Mouse (Mus musculus): ENCODE data around the gene Zcchc4.

Zcchc4 gene

DNA sequence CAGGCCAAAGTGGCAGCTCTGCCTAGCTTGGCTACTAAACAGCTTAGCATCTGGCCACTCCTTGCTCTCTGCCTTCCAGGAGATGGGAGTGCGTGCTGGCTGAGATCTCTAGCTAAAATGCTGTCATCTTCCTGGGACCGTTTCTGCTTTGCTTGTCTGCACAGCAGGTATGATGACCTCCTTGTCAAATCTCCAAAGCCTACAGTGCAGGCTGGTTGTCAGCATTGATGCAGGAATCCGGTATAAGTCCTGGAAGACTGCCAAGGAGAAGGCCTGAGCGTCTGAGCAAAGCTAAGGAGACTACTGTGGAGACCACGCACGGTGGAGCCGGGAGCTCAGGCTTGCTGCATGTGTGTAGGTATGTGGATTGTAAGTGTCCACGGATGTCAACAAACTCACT is at the start of gene Zcchc4:
Gene Zcchc4, plus strand, starts transcription at position 173 of the 400 bp plus-strand sequence.
- DNase-seq (ENCODE audit: low read depth) = no peak

GRCm38 (mm10) chr5:52727747-52728146 is 47.5 kb upstream of the Zcchc4 start:
- no peak for DNase-seq (ENCODE audit: low read depth)

GRCm38 (mm10) chr5:52732811-52733210 is 42.4 kb upstream of the Zcchc4 start:
- no peak for DNase-seq (ENCODE audit: low read depth)

DNA sequence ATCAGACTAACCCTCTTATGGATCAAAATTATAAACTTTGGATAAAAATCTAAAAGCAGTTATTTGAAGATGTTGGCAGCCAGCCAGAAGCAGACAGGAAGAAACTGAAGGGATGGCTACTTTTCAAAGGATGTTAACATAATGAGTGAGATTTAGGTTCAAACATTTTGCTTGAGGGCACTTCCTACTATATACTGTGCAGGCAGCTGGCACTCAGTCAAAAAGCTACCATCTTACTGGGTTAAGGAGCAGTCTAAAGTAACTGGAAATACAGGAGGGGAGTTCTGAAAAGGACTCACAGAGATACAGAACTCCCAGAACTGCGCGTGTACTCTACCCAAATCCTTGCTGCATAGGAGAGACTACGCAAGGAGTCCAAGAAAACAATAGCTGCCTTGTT is 39.2 kb upstream of the Zcchc4 start:
- DNase-seq (ENCODE audit: low read depth) = no peak

- peak; percentile 88 for DNase-seq (ENCODE audit: low read depth)
Observed at GRCm38 (mm10) chr5:52741391-52742111, 33.7 kb upstream of the Zcchc4 start, which contains the start of gene Pi4k2b. TSS of gene Pi4k2b (plus strand) at chr5:52741574.

DNA sequence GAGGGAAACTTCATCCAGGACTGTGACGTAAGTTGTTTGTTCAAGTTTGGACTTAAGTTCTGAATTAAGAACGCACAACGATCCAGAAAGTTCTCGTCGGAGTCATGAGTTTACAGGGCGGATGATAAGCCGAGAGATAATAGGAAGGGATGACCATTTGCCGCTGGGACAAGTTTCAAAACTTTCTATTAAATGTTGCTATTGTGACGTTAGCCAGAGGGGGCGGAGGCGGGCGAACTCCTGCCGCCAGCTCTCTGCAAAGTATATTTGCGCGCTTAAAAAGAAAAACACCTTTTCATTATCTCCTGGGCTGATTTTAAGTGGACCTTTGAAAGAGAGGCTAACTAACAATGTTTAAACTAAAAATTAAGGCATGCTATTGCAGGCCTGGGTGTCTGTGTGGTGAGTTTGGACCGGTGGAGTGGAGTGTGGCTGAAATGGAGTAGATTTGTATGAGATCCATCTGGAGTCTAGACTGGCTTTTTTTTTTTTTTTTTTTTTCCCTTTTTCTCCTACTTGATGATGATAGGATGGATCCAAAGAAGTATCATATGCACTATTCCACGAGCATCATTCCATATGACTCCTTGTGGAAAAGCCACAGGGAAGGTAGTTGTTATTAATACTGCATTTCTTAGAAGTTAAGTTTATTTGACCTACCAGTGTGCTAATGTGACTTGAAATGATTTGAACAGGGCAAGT is 32.9 kb upstream of the Zcchc4 start:
- peak; percentile 85 for DNase-seq (ENCODE audit: low read depth)

DNA sequence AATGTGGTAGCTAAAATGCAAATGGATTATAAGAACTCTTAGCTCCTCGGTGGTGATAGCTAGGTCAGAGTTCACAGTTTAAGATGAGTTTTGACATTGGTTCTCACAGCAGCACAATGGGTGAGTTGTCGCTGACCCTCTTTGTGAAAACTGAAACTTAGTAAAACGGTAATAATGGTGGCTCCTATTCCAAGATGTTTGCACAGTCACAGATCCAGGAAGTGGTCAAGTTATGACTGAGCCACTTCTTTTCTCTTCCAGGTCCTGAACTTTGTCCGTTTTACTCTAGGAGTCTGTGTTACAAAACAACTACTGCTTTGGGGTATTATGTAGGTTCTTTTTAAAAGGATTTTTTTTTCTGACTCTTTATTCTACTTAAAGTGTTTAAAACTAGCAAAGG is 32.0 kb upstream of the Zcchc4 start:
- peak; percentile 84 for DNase-seq (ENCODE audit: low read depth)

DNA sequence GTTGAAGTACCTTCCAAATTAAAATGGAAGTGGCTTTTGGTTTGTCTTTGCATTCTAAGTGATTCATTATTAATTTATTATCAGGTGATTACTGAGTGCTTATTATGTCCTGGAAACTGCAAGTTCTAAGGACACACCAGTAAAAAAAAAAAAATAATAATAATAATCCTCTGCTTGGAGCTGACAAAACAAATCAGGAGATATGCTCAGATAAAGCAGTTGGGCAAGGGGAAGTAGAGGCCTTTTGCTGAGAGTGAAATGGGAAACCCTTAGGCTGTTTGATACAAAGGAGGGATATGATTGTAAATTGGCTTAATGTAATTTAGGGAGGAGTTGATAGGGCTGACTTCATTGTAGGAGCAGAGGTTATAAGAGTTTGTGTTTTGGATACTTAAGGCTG is 28.3 kb upstream of the Zcchc4 start:
- DNase-seq (ENCODE audit: low read depth) = no peak

DNA sequence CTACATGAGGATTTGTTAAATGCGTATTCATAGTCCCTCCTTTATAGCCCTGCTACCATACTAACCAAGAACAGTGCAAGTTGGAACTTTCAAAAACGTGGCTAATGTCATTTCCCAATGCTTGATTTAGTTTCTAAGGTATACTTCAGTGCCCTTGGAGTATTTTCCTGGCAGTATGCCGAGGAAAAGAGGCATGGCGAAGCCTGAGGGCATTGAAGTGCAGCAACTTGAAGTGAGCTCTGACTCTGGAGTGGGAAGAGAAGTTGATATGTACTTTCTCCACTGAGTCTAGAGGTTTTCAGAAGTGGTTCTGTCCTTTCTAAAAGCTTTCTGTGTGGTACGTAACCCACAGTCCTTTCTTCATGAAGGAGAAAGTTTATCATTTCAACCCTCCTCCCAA is 26.5 kb upstream of the Zcchc4 start:
- no peak for DNase-seq (ENCODE audit: low read depth)

GRCm38 (mm10) chr5:52753146-52753545 is 22.1 kb upstream of the Zcchc4 start:
- no peak for DNase-seq (ENCODE audit: low read depth)

- DNase-seq (ENCODE audit: low read depth) = no peak
Observed at GRCm38 (mm10) chr5:52754196-52754595, 21.0 kb upstream of the Zcchc4 start.

DNA sequence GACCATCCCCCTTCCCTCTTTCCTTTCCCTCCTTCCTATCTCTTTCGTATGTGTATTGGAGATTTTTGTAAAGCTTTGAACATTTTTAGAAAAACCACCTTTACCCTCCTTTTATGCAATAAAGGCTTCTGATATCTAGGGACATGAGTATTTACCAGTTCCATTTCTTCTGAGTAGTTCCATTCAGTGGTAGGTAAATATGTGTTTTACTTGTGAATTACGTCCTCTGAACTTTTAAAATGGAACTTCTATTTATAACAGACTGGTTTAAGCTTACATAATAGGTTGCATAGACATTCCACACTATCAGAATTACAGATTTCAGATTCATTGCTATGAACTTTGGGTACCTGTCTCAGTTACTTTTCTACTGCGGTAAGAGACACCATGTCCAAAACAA is 19.9 kb upstream of the Zcchc4 start:
- DNase-seq (ENCODE audit: low read depth) = no peak

- DNase-seq (ENCODE audit: low read depth) = no peak
Observed at GRCm38 (mm10) chr5:52755989-52756388, 19.2 kb upstream of the Zcchc4 start.

- no peak for DNase-seq (ENCODE audit: low read depth)
Observed at GRCm38 (mm10) chr5:52762586-52762985, 12.6 kb upstream of the Zcchc4 start.

DNA sequence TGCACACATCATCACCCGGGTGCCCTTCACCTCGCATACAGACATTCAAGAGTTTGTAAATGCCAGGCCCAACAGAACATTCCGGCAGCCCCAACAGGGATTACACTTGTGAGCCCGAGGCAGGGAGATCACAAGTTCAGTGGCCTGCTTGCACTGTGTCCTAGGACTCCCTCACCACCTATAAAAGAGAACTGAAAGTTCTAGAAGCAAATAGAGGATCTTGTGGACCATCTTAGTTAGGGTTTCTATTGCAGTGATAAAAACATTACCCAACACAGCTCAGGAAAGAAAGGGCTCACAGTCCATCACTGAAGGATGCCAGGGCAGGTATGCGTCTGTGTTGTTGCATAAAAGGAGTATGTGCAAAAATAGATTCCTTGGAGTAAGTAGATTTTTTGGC is 942 bp upstream of the Zcchc4 start:
- DNase-seq (ENCODE audit: low read depth) = no peak

GRCm38 (mm10) chr5:52776466-52777354 is 1.5 kb downstream of the Zcchc4 start:
- DNase-seq (ENCODE audit: low read depth) = peak; percentile 61

GRCm38 (mm10) chr5:52782523-52783250 is 7.5 kb downstream of the Zcchc4 start:
- DNase-seq (ENCODE audit: low read depth) = peak; percentile 92

DNA sequence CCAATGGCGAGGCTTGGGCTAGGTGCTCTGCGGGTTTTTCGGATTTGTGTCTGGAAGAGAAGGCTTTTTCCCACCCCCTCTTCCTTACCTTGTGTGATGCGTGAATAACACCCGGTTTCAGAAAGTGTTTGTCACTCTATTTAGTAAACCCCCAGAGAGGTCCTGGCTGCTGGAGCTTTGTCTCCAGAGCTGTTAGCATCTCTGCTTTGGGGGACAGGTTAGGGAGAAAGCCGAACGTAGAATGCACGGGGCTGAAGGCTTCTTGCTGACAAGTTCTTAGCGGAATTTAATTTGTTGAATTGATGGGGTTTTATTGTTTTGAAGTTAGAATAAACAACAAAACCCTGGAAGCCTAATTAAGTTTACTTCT is 8.0 kb downstream of the Zcchc4 start:
- peak; percentile 82 for DNase-seq (ENCODE audit: low read depth)

- peak; percentile 36 for DNase-seq (ENCODE audit: low read depth)
Observed at GRCm38 (mm10) chr5:52783957-52784356, 8.7 kb downstream of the Zcchc4 start.

DNA sequence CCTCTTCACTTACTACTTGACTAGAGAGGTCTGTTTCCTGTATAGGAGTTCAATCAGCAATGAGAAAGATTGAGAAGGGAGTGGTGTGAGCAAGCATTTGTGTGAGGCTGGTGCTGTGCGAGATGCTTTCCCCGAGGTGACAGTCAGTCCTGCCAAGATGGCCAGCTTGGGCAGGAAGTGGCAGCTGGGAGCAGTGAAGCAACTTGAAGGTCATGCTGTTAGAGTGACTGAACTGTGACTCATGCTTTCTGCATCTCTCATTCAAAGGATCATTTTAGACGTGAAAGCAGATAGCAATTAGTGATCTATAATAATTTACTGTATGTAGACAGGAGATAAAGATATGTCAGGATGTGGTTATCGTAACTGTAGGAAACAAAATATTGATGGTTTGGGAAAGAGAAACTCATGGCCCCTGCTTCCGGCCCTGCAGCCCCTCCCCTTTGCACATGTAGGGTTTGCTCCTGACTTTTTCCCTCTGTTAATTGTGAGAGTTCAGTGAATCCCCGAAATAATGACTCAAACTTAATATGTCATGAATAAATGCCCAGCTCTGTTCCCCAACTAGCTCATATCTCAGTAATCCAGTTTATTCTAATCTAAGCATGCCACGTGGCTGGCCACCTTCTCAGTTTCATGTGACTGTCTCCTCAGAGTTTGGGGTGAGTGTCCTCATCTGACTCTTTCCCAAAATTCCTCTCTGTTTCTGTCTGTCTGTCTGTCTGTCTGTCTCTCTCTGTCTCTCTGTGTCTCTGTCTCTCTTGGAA is 11.5 kb downstream of the Zcchc4 start:
- peak; percentile 95 for DNase-seq (ENCODE audit: low read depth)

GRCm38 (mm10) chr5:52793230-52793629 is 18.0 kb downstream of the Zcchc4 start:
- peak; percentile 81 for DNase-seq (ENCODE audit: low read depth)
